Mouse (Mus musculus) kidney, embryonic 15.5 days (tissue): ENCODE results near the gene Gm20883. TPM values are rescaled to one million over a fixed set of nuclear protein-coding genes. Genes with fewer than 3 reads are reported as not detected.
"Not testable (repeated sequence)": the region's sequence is repeated elsewhere in the genome, so short reads cannot be mapped to it uniquely, and the experiment has no call there.

Experiments
- ATAC-seq: fragments of 200-750 bp; cut with Nextera tagmentation; replicated peaks from 2 replicates; pipeline ENCODE4 v1.8.0; 2017; ENCODE audit warnings: moderate TSS enrichment; ENCODE audit not compliant: low FRiP score
- H3K27ac ChIP-seq: fragments of 300-500 bp; sonication (generic); 2 replicates; pipeline ENCODE4 v1.5.1; 2015; ENCODE audit warnings: mild to moderate bottlenecking, inconsistent platforms
- H3K27me3 ChIP-seq: fragments of 300-500 bp; sonication (generic); 2 replicates; pipeline ENCODE4 v1.6.1; 2015; ENCODE audit warnings: inconsistent platforms
- H3K36me3 ChIP-seq: fragments of 300-500 bp; sonication (generic); 2 replicates; pipeline ENCODE4 v1.6.1; 2015; ENCODE audit warnings: inconsistent platforms
- H3K4me1 ChIP-seq: fragments of 300-500 bp; sonication (generic); 2 replicates; pipeline ENCODE4 v1.6.1; 2015; ENCODE audit warnings: inconsistent platforms
- H3K4me2 ChIP-seq: fragments of 300-500 bp; sonication (generic); 2 replicates; pipeline ENCODE4 v1.6.1; 2015; ENCODE audit warnings: moderate library complexity, mild to moderate bottlenecking, inconsistent platforms
- H3K4me3 ChIP-seq: fragments of 300-500 bp; sonication (generic); replicated peaks from 2 replicates; pipeline ENCODE4 v1.5.1; 2015; ENCODE audit warnings: mild to moderate bottlenecking, inconsistent platforms
- H3K9ac ChIP-seq: fragments of 300-500 bp; sonication (generic); 2 replicates; pipeline ENCODE4 v1.6.1; 2015; ENCODE audit warnings: mild to moderate bottlenecking, inconsistent platforms
- H3K9me3 ChIP-seq: fragments of 300-500 bp; sonication (generic); replicated peaks from 2 replicates; pipeline ENCODE4 v1.6.1; 2016; ENCODE audit warnings: inconsistent platforms
- WGBS: fragments of 180-500 bp; shearing (Covaris S2); methylation state at CpG from one replicate; pipeline ENCODE4 v1.1.7; 2015; ENCODE audit warnings: mixed read lengths; 5-methylcytosine and 5-hydroxymethylcytosine counted together
- polyA plus RNA-seq: library from polyadenylated mRNA; unstranded; fragments of >200 nt; fragmentation: Nextera tagmentation; extraction: Ambion mirVana; gene quantifications from 2 replicates; pipeline ENCODE4 v1.2.1, GENCODE M21; 2015

Gm20883 gene
- not detected in 2 replicates for polyA plus RNA-seq

DNA sequence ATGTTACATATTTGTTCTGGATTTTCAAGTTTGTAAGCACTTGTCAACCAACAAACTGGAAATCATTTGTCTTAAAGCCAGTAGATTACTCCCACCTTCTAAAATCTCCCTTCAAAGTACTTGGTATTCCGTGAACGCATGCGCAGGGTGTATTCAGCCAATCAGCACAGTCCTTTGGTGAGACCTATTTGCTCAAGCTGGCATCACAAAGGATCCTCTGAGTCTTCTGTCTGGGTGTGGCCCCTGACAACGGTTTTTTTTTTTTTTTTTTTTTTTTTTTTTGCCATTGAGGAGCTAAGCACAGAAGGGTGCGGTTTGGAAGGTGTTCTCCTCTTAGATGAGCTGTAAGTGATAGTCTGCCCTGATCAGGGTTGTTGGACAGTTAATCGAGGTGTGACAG, at the start of gene Gm20883:
Gm20883 (plus strand) TSS at position 301 of the 400 bp plus-strand sequence.
- not testable (repeated sequence) for H3K27ac ChIP-seq, H3K9ac ChIP-seq, H3K9me3 ChIP-seq, H3K4me3 ChIP-seq, H3K27me3 ChIP-seq, H3K36me3 ChIP-seq, H3K4me2 ChIP-seq, H3K4me1 ChIP-seq, ATAC-seq
- WGBS, result no CpG with 5 or more reads among the region's 6 CpGs
